Mouse (Mus musculus) G1E-ER4 (cell line): ENCODE results near the gene Il10rb. TPM values are rescaled to one million over a fixed set of nuclear protein-coding genes. Genes with fewer than 3 reads are reported as not detected.

Experiments used
- GATA1 ChIP-seq: IDR thresholded peaks from one replicate; pipeline ENCODE4 v1.8.0; 2012; ENCODE audit warnings: low read length, inconsistent platforms
- polyA plus RNA-seq: library from polyadenylated mRNA; stranded (reverse); fragments of >175 nt; gene quantifications from 2 replicates; pipeline ENCODE4 v1.2.3, GENCODE M21; 2012

The Il10rb gene
- 15.2 and 17.3 TPM in 2 replicates for polyA plus RNA-seq

DNA sequence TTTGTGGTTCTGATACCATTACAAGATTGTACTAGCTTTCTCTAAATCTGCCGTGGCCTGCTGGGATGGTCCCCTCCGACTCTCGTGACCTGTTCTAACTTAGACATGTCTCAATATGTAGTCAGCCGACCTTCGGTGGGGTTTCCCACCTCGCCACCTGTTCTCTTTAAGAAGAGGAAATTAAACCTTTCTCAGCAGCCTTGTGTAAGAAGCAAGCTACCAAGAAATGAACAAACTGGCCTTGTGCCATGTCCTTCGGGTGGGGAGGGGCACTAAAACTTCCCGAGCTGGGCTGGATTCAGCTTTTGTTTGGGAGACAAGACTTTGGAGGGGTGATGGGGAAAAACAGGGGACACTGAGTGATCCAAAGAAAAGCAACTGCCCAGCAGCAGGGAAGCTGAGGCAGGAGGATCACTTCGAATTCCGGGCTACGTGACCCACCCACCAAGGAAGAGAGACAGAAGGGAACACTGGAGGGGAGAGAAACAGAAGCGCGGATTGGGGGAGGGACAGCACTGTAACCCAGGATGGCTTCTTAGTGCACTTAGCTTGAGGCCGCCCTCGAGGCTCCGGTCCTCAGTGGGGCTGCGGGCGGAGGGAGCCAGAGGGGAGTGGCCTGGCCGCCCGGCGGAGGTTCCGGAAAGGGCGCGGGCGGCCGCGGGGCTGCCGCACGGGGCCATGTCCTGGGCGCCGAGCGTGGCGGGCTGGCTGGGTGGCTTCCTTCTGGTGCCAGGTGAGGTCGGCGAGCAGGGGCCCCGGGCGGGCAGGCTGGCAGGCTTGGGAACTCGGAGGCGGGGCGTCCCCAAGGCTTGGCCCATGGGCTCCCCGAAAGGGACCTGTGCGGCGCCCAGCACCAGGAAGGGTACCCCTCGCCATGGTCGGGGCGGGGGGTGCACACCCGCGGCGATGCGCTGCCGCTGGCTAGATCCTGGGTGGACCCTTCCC lies at the start of gene Il10rb:
Gene Il10rb (plus strand): TSS at position 525 of the 945 bp plus-strand sequence.
- TF ChIP-seq GATA1, result no peak

DNA sequence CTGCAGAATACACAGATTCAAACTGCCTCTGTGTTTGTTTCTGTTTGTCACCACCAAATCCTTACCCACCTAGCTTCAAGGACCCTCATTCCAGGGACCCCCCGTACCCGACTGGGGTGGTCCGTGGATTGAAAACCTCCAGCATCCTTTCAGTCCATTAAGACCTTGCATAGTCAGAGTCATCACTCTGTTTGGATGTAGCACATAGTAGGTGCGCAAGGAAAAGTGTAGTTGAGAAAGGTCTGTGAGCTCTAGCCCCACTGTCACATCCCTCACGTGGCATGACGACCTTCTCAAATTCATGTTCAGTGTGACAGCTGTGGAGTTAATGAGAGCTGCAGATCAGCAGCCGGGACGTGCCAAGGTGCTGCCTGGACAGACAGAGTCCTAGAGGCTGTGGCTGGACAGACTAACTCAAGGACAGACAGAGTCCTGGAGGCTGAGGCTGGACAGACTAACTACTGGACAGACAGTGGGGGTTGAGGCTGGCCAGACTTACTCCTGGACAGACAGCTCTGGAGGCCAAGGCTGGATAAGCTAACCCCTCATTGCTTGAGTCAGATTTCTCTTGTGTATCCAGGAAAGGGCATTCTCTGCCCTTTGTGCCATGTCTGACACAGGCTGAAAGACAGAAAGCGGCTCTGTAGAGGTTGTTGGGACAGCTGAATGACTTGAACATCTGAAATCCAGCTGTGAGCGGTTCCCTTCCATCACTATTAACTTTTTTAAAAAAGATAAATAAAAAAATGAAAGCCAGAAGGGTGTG lies 49.0 kb upstream of the Il10rb start:
- TF ChIP-seq GATA1, result no peak

DNA sequence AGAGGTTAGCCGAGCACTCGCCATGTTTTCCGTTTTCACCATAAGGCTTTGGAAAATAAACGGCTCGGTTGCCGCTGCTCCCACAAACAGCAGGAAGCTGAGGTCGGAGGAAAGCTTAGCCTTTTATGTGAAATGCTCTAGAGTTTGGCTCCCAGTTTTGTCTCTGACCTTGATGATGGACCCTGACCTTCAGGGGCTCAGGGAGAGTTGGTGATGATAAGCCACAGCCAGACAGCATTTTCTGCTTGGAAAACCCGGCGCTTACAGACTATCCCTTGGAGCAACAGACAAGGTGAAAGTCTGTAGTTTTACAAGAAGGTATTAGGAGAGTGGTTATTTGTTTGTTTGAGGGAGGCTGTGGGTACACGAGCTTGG lies 48.5 kb upstream of the Il10rb start:
- TF ChIP-seq GATA1, result no peak

DNA sequence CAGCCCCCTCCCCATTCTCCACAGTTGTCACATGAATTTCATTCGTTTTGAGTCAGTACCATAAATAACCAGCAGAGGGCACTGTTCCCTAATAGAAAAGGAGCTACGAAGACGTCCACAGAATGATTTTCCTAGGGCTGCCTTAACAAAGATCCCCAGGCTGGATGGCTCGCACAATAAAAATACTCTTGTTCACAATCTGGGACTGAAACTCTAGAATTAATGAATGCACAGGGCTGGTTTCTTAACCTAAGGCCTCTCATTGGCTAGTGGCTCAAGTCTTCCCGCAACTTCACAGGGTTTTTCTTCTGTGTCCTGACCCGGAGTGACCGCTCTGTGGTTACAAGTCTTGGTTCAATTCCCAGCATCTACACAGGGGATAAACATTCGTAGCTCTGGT lies 47.4 kb upstream of the Il10rb start:
- TF ChIP-seq GATA1, result no peak

DNA sequence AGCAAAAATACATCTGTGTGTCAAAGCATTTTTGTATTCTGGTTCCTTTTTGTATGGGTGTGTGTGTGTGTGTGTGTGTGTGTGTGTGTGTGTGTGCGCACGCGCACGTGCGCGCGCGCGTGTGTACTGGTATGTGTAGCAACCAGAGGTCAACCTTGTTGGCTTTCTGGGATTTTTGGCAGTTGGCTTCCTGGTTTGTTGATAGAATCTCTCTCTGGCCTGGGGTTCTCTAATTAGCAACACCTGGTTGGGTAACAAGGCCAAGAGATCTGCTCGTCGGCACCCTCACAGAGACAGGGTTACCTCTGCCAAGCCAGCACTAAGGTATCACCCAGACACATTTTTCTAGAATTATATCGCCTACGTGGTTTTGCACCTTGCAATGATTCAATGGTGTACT lies 46.4 kb upstream of the Il10rb start:
- no peak for TF ChIP-seq GATA1

DNA sequence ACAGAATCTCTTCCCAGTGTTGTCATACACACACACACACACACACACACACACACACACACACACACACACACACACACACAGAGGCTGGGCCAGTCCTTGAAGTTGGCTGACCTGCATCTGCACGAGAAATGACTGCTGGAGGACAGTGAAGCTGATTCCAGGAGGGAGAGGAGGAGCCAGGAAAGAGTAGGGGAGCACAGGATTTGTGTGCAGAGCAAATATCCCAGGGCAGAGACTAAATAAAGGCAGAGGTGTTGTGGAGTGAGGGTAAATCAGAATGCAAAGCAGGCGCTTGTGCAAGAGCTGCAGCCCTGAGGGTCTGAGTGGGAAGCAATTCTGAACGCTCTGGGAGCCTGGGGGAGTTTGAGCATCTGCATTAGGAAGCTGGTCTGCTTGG lies 45.8 kb upstream of the Il10rb start:
- no peak for TF ChIP-seq GATA1

DNA sequence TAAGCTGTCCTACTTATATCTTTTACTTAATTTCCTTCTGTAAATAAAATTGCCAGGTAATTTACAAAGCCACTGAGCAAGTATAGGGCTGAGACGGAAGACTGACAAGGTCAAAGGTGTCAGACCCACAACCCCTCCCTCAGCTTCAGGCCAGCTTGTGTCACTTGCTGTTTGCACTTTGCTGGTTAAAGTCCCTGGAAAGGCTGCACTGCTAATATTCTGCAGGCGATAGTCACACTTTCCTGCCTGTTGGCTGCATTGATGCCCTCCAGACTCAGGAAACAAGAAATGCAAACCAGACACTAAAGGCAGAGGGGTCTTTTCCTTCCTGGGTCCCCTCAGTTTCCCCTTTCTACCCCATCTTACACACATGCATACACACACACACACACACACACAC lies 44.0 kb upstream of the Il10rb start:
- no peak for TF ChIP-seq GATA1

DNA sequence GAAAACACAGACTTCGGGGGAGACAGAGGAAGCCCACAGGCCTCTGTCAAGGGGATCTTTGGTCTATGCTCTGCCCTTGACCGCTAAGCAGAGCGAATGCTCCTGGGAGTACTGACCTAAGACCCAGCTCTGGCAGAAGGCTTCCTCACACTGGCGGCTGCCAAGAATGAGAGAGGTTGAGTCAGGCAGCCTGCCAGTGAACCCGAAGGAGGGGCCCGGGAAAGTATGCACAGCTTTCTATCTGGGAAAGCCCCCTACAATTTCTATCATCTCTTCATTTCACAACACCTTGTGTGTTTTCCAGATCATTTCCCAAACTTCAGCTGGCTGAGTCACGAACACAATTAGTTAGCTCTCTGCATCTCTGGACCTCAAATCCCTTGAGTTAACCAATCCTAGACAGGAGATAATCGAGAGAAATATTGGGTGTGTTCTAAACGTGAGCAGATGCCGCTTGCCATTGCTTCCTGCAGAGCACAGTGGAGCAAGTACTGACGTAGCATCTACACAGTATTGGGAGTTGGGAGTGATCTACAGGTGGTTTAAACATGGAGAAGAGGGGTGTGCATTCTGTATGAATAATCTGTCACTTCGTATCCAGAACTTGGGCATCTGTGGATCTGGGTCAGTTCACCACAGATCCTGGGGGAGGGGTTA lies 43.2 kb upstream of the Il10rb start:
- no peak for TF ChIP-seq GATA1

DNA sequence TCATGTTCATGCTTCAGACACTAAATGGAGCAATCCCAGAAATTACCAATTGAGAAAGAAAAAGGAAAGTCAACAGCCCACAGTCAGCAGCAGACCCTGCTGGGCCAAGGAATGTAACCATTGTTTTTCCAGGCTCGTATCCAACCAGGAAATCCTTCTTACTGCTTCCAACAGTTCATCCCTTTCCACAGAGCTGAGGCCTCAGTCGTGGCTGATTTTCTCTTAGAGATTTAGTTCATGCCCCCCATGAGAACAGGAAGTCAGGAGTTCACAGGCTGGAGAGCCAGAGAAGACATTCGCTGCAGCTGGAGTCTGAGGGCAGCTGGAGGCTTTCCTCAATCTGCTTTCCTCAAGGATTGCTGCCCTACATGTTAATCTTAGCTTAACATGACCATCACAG lies 42.5 kb upstream of the Il10rb start:
- TF ChIP-seq GATA1, result no peak

DNA sequence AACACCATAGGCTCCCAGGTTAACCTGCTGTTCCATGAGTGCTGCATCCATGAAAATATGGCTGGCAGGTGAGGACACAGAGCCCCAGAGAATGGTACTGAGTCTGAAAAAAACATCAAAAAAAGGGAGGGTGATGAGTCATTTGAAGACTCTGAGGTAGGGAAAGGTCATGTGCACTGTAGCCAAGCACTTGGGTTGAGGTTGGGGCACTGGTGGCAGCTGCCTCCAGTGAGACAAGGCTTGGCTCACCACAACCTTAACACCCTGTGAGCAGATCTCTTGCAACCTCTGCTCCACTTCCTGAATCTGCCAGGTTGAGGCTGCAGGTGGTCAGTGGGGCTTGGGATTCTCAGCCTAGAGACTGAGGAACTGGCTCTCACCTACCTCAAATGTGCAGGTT lies 39.4 kb upstream of the Il10rb start:
- TF ChIP-seq GATA1, result no peak

DNA sequence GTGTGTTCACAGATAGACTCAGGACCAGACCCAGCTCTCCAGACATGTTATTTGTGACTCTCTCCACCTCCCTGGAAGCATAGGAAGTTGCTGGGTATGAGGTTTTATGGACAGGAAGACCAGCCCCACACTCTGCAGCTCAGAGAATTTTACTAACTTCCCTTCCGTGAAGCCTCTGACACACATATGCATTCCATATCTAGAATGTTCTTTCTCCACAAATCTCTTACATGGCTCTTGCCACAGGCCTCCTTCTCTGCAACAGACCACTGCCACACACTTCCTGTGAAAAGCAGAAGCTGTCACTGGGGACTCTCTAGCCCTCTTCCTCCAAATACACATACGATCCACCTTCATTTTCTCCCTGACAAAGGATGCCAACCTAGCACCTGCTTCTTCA lies 38.9 kb upstream of the Il10rb start:
- TF ChIP-seq GATA1, result no peak

DNA sequence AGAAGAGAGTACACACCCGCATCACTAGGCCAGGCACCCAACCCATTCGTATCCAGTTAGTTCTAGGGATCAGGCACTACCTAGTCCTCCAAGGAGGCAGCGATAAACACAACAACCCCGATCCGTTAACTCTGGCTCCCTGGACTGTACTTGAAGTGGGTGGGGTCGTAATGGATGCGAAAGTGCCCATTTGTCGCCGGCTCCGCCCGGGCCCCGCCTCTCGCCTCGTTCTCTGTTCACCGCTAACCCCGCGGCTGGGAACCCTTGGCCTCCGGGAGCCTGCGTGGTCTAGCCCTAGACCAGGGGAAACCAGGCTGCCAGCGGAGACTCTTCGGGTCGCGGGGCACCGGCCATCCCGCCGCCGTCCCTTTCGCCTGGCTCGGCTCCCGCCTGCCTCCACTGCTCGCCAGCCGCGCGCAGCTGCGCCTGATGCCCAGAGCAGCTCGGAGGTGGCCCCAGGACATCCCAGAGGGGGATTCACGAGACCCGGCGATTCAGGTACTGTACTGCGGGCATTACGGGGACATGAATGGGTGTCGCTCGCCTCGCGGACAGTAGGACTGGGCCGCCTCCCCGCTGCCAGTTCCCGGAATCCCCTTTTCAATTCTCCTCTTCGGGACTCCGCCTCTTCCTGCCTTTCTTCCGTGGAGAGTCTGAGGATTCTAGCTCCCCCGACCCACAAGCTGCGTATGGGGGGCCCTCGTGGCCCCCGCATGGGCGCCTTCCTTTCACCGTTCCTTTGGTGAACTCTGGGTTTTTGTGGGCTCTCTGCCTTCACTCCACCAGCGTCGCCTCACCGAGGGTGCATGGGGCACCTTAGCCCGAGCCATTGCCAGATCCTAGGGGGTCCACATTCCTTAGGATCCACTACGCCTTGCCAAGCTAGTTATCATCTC lies 33.1 kb upstream of the Il10rb start, which contains the start of gene Ifnar2:
Gene Ifnar2 (plus strand): TSS at position 207 of the 896 bp plus-strand sequence.
- no peak for TF ChIP-seq GATA1

DNA sequence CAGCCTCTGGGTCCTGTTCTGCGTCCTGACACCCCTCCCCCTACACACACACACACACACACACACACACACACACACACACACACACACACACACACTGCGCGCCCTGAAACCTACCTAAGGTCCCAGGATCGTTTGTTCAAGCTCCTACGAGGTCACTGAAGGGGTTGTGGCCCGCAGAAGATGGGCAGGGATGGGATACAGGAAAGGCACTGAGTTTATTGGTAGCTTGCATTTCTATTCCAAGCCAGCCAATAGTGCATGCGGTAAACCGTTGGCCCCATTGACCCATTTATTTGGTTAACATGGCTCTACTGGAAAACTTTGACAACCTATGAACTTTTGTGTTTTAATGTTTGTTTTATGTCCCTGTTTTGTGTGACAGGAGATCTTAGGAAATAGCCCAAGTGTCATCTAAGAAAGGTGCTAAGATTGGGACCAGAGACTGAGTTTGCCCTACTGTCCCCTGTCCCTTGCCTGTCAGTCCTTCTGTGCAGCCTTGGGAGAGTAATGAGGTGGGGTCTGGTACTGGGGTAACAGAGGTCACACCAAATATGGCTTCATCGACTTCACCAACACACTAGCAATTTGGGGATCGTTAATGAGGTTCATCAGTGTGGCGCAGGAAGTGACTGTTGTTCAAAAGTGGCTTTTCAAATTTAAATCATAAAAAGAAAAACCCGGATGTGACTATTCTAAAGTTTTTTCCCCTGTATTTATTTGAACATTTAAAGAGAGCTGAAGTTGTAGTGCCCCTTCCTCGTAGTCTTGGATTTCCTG lies 32.3 kb upstream of the Il10rb start:
- no peak for TF ChIP-seq GATA1

DNA sequence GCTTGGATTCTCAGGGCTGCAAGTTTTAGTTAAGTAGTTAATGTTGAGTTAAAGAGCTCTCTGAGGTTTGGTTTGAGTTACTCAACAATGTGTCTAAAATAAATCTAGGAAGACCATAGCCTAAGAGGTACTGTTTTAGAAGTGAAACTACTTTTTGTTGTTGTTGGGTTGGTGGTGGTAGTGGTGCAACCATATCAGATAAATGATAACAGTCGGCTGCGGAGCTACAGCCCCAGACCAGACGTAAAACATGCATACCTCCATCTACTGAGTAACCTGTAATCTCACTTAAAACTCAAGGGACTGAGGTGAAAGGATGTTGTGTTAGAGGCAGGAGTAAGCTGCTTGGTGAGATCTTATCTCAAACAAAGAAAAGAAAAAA lies 31.7 kb upstream of the Il10rb start:
- TF ChIP-seq GATA1, result no peak
